13 mouse cellular contexts compared by ENCODE assay signal in the genomic region with DNA sequence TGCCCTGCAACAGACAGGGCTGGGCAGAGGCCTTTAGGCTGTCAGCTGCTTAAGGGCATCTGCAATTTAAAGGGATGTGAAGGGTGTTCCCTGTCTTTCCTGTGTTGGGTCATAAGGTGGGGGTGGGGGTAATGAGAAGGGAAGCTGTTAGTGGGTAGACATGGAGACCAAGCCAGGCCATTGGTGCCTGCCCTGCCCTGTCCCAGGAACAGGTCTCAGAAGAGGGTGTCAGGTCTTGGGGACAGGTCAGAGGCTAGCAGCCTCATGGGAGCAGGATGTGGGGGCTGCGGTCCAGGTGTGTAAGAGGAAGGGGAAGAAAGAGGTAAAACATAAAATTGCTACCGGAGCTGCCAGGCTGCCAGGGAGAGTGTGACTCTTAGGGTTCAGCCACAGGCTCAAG. TPM values are rescaled to one million over a fixed set of nuclear protein-coding genes. Genes with fewer than 3 reads are reported as not detected.
DNase-seq lines count a peak whose midpoint lies in the region; ATAC-seq and TF ChIP-seq lines count a peak whose summit lies in the region.
"Had no signal": no experiment of that assay in that cellular context is flagged by ENCODE, and none has a peak within 500 bp of the region (broad histone marks: within the 10 kb centered on the region; RNA-seq: fewer than 3 reads in every experiment).

No protein-coding gene starts in this region.

- no peak overlapping the region for H3K4me2 ChIP-seq in hindbrain, embryonic 12.5 days (replicated peaks)
- no peak overlapping the region for H3K4me2 ChIP-seq in midbrain, embryonic 13.5 days (replicated peaks)
- H3K4me2 ChIP-seq: lung, embryonic 14.5 days; neural tube, embryonic 15.5 days had no signal

- peaks cover 27% of the 10 kb centered on the region for H3K4me1 ChIP-seq in hindbrain, embryonic 10.5 days (replicated peaks)
- peaks cover 15% of the 10 kb centered on the region for H3K4me1 ChIP-seq in hindbrain, embryonic 12.5 days
- peaks cover 17% of the 10 kb centered on the region for H3K4me1 ChIP-seq in bone marrow, adult 2 months (ENCODE audit: control insufficient read depth, insufficient read depth, low read length)
- peaks cover 16% of the 10 kb centered on the region for H3K4me1 ChIP-seq in midbrain, embryonic 13.5 days (replicated peaks)

- H3K27ac ChIP-seq in hindbrain, embryonic 10.5 days = peak overlapping the region; percentile 30; the same call in 1 of the 2 replicates
- no peak overlapping the region for H3K27ac ChIP-seq in hindbrain, embryonic 12.5 days
- H3K27ac ChIP-seq in bone marrow, adult 2 months (ENCODE audit: control insufficient read depth, insufficient read depth, low read depth, low read length, poor library complexity) = peak overlapping the region; percentile 89
- no peak overlapping the region for H3K27ac ChIP-seq in left cerebral cortex, adult 2 months
- H3K27ac ChIP-seq in midbrain, embryonic 13.5 days = no peak overlapping the region
- H3K27ac ChIP-seq: neural tube, embryonic 15.5 days had no signal

- H3K4me3 ChIP-seq in hindbrain, embryonic 10.5 days = no peak overlapping the region
- no peak overlapping the region for H3K4me3 ChIP-seq in hindbrain, embryonic 12.5 days
- H3K4me3 ChIP-seq in bone marrow, adult 2 months (replicated peaks; ENCODE audit: control insufficient read depth, low read depth, low read length) = peak overlapping the region; percentile 90
- no peak overlapping the region for H3K4me3 ChIP-seq in left cerebral cortex, adult 2 months
- H3K4me3 ChIP-seq in midbrain, embryonic 13.5 days (replicated peaks) = no peak overlapping the region
- H3K4me3 ChIP-seq: neural tube, embryonic 15.5 days had no signal

- no peak for ATAC-seq in hindbrain, embryonic 12.5 days (ENCODE audit: low FRiP score)
- ATAC-seq in hematopoietic stem cell, adult 5-6 weeks (replicated peaks in 1 of 2; ENCODE audit: insufficient read depth in 1 of 2, low FRiP score in 2 of 2, low TSS enrichment in 1 of 2, low read depth in 1 of 2, poor library complexity in 2 of 2, severe bottlenecking in 2 of 2) = peak; percentile 18 to 23; a peak in 3 of 4 replicates
- peak; percentile 2; the same call in 1 of the 2 replicates for ATAC-seq in neutrophil, adult 5-6 weeks (ENCODE audit: extremely low read depth, insufficient number of reproducible peaks, low FRiP score, poor library complexity, severe bottlenecking)
- no peak for ATAC-seq in midbrain, embryonic 13.5 days

- no peaks in the 10 kb centered on the region for H3K9me3 ChIP-seq in hindbrain, embryonic 10.5 days
- no peaks in the 10 kb centered on the region for H3K9me3 ChIP-seq in hindbrain, embryonic 12.5 days (replicated peaks)
- no peaks in the 10 kb centered on the region for H3K9me3 ChIP-seq in midbrain, embryonic 13.5 days
- H3K9me3 ChIP-seq: G1E; neural tube, embryonic 15.5 days had no signal

- DNase-seq in hindbrain, embryonic 10.5 days (ENCODE audit: low spot score) = no peak
- DNase-seq in left cerebral cortex, adult 2 months (ENCODE audit: extremely low spot score in 1 of 2, low spot score in 2 of 2) = no peak
- no peak for DNase-seq in kidney, adult 9 months
- DNase-seq: adrenal gland, postnatal 25 days; lung, embryonic 14.5 days had no signal

- TF ChIP-seq CTCF in bone marrow, adult 2 months (IDR thresholded peaks at IDR 0.05; ENCODE audit: control insufficient read depth, insufficient read depth, low read length) = no peak
- TF ChIP-seq CTCF in left cerebral cortex, adult 2 months (IDR thresholded peaks at IDR 0.05) = no peak

- intact Hi-C loops in left cerebral cortex, adult 2 months (cut with DNase I) = no loop called here

- no peaks in the 10 kb centered on the region for H3K36me3 ChIP-seq in hindbrain, embryonic 10.5 days
- no peaks in the 10 kb centered on the region for H3K36me3 ChIP-seq in hindbrain, embryonic 12.5 days
- no peaks in the 10 kb centered on the region for H3K36me3 ChIP-seq in midbrain, embryonic 13.5 days
- H3K36me3 ChIP-seq: G1E; neural tube, embryonic 15.5 days had no signal

- H3K9ac ChIP-seq in hindbrain, embryonic 12.5 days = no peak overlapping the region
- no peak overlapping the region for H3K9ac ChIP-seq in midbrain, embryonic 13.5 days (replicated peaks)
- H3K9ac ChIP-seq: lung, embryonic 14.5 days; neural tube, embryonic 15.5 days had no signal

- 0 out of 2 replicates have a peak, but pooled peaks cover 6% of the 10 kb centered on the region for H3K27me3 ChIP-seq in hindbrain, embryonic 10.5 days (ENCODE audit: insufficient read depth, poor library complexity, severe bottlenecking)
- H3K27me3 ChIP-seq in hindbrain, embryonic 12.5 days = no peaks in the 10 kb centered on the region
- H3K27me3 ChIP-seq in midbrain, embryonic 13.5 days = no peaks in the 10 kb centered on the region
- H3K27me3 ChIP-seq: neural tube, embryonic 15.5 days had no signal

- WGBS in hindbrain, embryonic 10.5 days = 100% methylated on average over 2 of the region's 2 CpGs
- 88% methylated on average over 2 of the region's 2 CpGs for WGBS in hindbrain, embryonic 12.5 days
- 14% methylated on average over 2 of the region's 2 CpGs for WGBS in bone marrow, adult 2 months
- 85% methylated on average over 2 of the region's 2 CpGs for WGBS in midbrain, embryonic 13.5 days

- no peak for TF ChIP-seq POLR2A in bone marrow, adult 2 months (IDR thresholded peaks at IDR 0.05; ENCODE audit: borderline replicate concordance, control insufficient read depth, low read depth, low read length)

RNA-seq across cellular contexts. Expression of a gene that starts 0.8 kb away (rescaled TPM):
- polyA plus RNA-seq in hindbrain, embryonic 10.5 days (2016; fragmentation: Nextera tagmentation; extraction: Ambion mirVana) = 17.9 and 19.4 TPM in 2 replicates
- 9.6 and 14.4 TPM in 2 replicates for polyA plus RNA-seq in hindbrain, embryonic 12.5 days (2016; fragmentation: Nextera tagmentation; extraction: Ambion mirVana)
- polyA plus RNA-seq in bone marrow, adult 2 months (2011; ENCODE audit: insufficient read depth, insufficient read length, low replicate concordance, missing spikeins) = 135 and 280 TPM in 2 replicates
- total RNA-seq in hematopoietic stem cell, adult 5-6 weeks (2017) = 233 and 282 TPM in 2 replicates
- total RNA-seq in neutrophil, adult 5-6 weeks (2017) = 1,761 and 1,798 TPM in 2 replicates
- total RNA-seq in left cerebral cortex, adult 2 months (2021) = 1 to 10 TPM; 3.4 to 7.1 TPM
- polyA plus RNA-seq in midbrain, embryonic 13.5 days (2015; fragmentation: Nextera tagmentation; extraction: Ambion mirVana) = 6.5 and 6.9 TPM in 2 replicates

RNA-seq across cellular contexts. Expression of a gene that starts 19.8 kb away (rescaled TPM):
- polyA plus RNA-seq in hindbrain, embryonic 10.5 days (2016; fragmentation: Nextera tagmentation; extraction: Ambion mirVana) = 1.2 and 1.3 TPM in 2 replicates
- 1.9 and 3.6 TPM in 2 replicates for polyA plus RNA-seq in hindbrain, embryonic 12.5 days (2016; fragmentation: Nextera tagmentation; extraction: Ambion mirVana)
- 19.2 and 51.8 TPM in 2 replicates for polyA plus RNA-seq in bone marrow, adult 2 months (2011; ENCODE audit: insufficient read depth, insufficient read length, low replicate concordance, missing spikeins)
- total RNA-seq in hematopoietic stem cell, adult 5-6 weeks (2017) = 8.2 and 12.3 TPM in 2 replicates
- 18.2 and 31.9 TPM in 2 replicates for total RNA-seq in neutrophil, adult 5-6 weeks (2017)
- total RNA-seq in left cerebral cortex, adult 2 months (2021) = under 1 TPM in 1 of 2 experiments, not detected in 1; 0.50 TPM
- 0.59 and 0.75 TPM in 2 replicates for polyA plus RNA-seq in midbrain, embryonic 13.5 days (2015; fragmentation: Nextera tagmentation; extraction: Ambion mirVana)
- total RNA-seq: adrenal gland, postnatal 25 days had no signal

RNA-seq across cellular contexts. Expression of a gene that starts 26.8 kb away (rescaled TPM):
- polyA plus RNA-seq in hindbrain, embryonic 10.5 days (2016; fragmentation: Nextera tagmentation; extraction: Ambion mirVana) = not detected in 2 replicates
- 0.30 TPM in 1 of 2 replicates, not detected in the other for polyA plus RNA-seq in hindbrain, embryonic 12.5 days (2016; fragmentation: Nextera tagmentation; extraction: Ambion mirVana)
- polyA plus RNA-seq in bone marrow, adult 2 months (2011; ENCODE audit: insufficient read depth, insufficient read length, low replicate concordance, missing spikeins) = 2.5 TPM in 1 of 2 replicates, not detected in the other
- total RNA-seq in hematopoietic stem cell, adult 5-6 weeks (2017) = not detected in 2 replicates
- total RNA-seq in neutrophil, adult 5-6 weeks (2017) = 1.4 and 3.2 TPM in 2 replicates
- not detected for total RNA-seq in left cerebral cortex, adult 2 months (2021)
- polyA plus RNA-seq in midbrain, embryonic 13.5 days (2015; fragmentation: Nextera tagmentation; extraction: Ambion mirVana) = not detected in 2 replicates
- total RNA-seq: adrenal gland, postnatal 25 days; gastrocnemius, adult 8-10 months had no signal
- polyA plus RNA-seq: G1E; lung, embryonic 14.5 days had no signal

RNA-seq across cellular contexts. Expression of a gene that starts 37.2 kb away (rescaled TPM):
- 1.1 and 3.0 TPM in 2 replicates for polyA plus RNA-seq in hindbrain, embryonic 10.5 days (2016; fragmentation: Nextera tagmentation; extraction: Ambion mirVana)
- polyA plus RNA-seq in hindbrain, embryonic 12.5 days (2016; fragmentation: Nextera tagmentation; extraction: Ambion mirVana) = 1.8 and 5.8 TPM in 2 replicates
- polyA plus RNA-seq in bone marrow, adult 2 months (2011; ENCODE audit: insufficient read depth, insufficient read length, low replicate concordance, missing spikeins) = 42.0 and 73.4 TPM in 2 replicates
- total RNA-seq in hematopoietic stem cell, adult 5-6 weeks (2017) = 0.55 and 9.3 TPM in 2 replicates
- 20.0 and 20.4 TPM in 2 replicates for total RNA-seq in neutrophil, adult 5-6 weeks (2017)
- not detected for total RNA-seq in left cerebral cortex, adult 2 months (2021)
- polyA plus RNA-seq in midbrain, embryonic 13.5 days (2015; fragmentation: Nextera tagmentation; extraction: Ambion mirVana) = 0.68 and 1.0 TPM in 2 replicates
- total RNA-seq: adrenal gland, postnatal 25 days; G1E had no signal
- polyA plus RNA-seq: G1E had no signal

Comparison
In these comparisons a context has a peak if more than half of its experiments do, and no peak if none do; other contexts are left out.
1. H3K27ac ChIP-seq: peak in hindbrain, embryonic 10.5 days (single experiment) and bone marrow, adult 2 months (single experiment); none in hindbrain, embryonic 12.5 days (single experiment), left cerebral cortex, adult 2 months (single experiment) and midbrain, embryonic 13.5 days (single experiment).
2. ATAC-seq: peak in hematopoietic stem cell, adult 5-6 weeks (2 of 2) and neutrophil, adult 5-6 weeks (single experiment); none in hindbrain, embryonic 12.5 days (single experiment) and midbrain, embryonic 13.5 days (single experiment).